Mouse (Mus musculus) induced T-regulatory cell, adult 2 months (primary cell): Measurements from ENCODE around the gene Eps8.

Experiments used
- DNase-seq: peaks from one replicate; pipeline ENCODE4 v3.0.0-alpha.2; 2012; ENCODE audit warnings: low read depth

The Eps8 gene

GRCm38 (mm10) chr6:137569071-137569470 lies 85.6 kb downstream of the Eps8 start:
- no peak for DNase-seq

- no peak for DNase-seq
Measured at GRCm38 (mm10) chr6:137565890-137566289, 88.8 kb downstream of the Eps8 start.

GRCm38 (mm10) chr6:137565454-137565853 lies 89.2 kb downstream of the Eps8 start:
- no peak for DNase-seq

GRCm38 (mm10) chr6:137560358-137560859 lies 94.3 kb downstream of the Eps8 start:
- DNase-seq, result no peak

GRCm38 (mm10) chr6:137558840-137559239 lies 95.8 kb downstream of the Eps8 start:
- peak; percentile 42 for DNase-seq

- peak; percentile 59 for DNase-seq
Measured at GRCm38 (mm10) chr6:137557671-137558070, 97.0 kb downstream of the Eps8 start.

- no peak for DNase-seq
Measured at GRCm38 (mm10) chr6:137557159-137557558, 97.5 kb downstream of the Eps8 start.

- DNase-seq, result no peak
Measured at GRCm38 (mm10) chr6:137556636-137557035, 98.0 kb downstream of the Eps8 start.

- DNase-seq, result no peak
Measured at GRCm38 (mm10) chr6:137550181-137550580, 104.5 kb downstream of the Eps8 start.

- DNase-seq, result no peak
Measured at GRCm38 (mm10) chr6:137548613-137549012, 106.1 kb downstream of the Eps8 start.

GRCm38 (mm10) chr6:137547555-137547954 lies 107.1 kb downstream of the Eps8 start:
- no peak for DNase-seq

GRCm38 (mm10) chr6:137546101-137546500 lies 108.6 kb downstream of the Eps8 start:
- DNase-seq, result no peak

GRCm38 (mm10) chr6:137545341-137545740 lies 109.3 kb downstream of the Eps8 start:
- no peak for DNase-seq

GRCm38 (mm10) chr6:137542231-137543152 lies 112.2 kb downstream of the Eps8 start:
- no peak for DNase-seq

- peak; percentile 67 for DNase-seq
Measured at GRCm38 (mm10) chr6:137541216-137542176, 113.2 kb downstream of the Eps8 start.

- DNase-seq, result no peak
Measured at GRCm38 (mm10) chr6:137540800-137541199, 113.9 kb downstream of the Eps8 start.

GRCm38 (mm10) chr6:137540346-137540745 lies 114.3 kb downstream of the Eps8 start:
- DNase-seq, result no peak

- DNase-seq, result no peak
Measured at GRCm38 (mm10) chr6:137539219-137539618, 115.5 kb downstream of the Eps8 start.

GRCm38 (mm10) chr6:137532758-137533157 lies 121.9 kb downstream of the Eps8 start:
- no peak for DNase-seq

- no peak for DNase-seq
Measured at GRCm38 (mm10) chr6:137525769-137526168, 128.9 kb downstream of the Eps8 start.

GRCm38 (mm10) chr6:137520343-137520704 lies 134.4 kb downstream of the Eps8 start:
- DNase-seq, result no peak
